Mouse (Mus musculus): ENCODE results near the gene Galnt18.

- TF ChIP-seq CTCF (IDR thresholded peaks at IDR 0.05; ENCODE audit: low read depth): no peak
- TF ChIP-seq EP300 (IDR thresholded peaks at IDR 0.05; ENCODE audit: low read depth): no peak
Observed at GRCm38 (mm10) chr7:111766145-111766767, 13.5 kb downstream of the Galnt18 start.

Data from liver, embryonic 14.5 days (tissue).